Mouse (Mus musculus): ENCODE results near the gene Efr3b. TPM values are rescaled to one million over a fixed set of nuclear protein-coding genes. Genes with fewer than 3 reads are reported as not detected.

Efr3b gene
- polyA plus RNA-seq, 1 experiment from 2014 or later: 2.6 TPM

GRCm38 (mm10) chr12:4066681-4067459, 28.2 kb upstream of the Efr3b start:
- ATAC-seq: no peak
- no peaks in the 10 kb centered on the region for H3K9me3 ChIP-seq (ENCODE audit: control insufficient read depth, low read length)
- no peaks in the 10 kb centered on the region for H3K36me3 ChIP-seq (ENCODE audit: control insufficient read depth, insufficient read depth, low read length)
- 70% methylated on average over 6 of the region's 6 CpGs for WGBS
- H3K4me3 ChIP-seq (ENCODE audit: low read length): no peak overlapping the region
- H3K27ac ChIP-seq (ENCODE audit: low read length): no peak overlapping the region
- H3K4me2 ChIP-seq (ENCODE audit: low read depth, low read length): no peak overlapping the region
- H3K4me1 ChIP-seq (ENCODE audit: control insufficient read depth, insufficient read depth, low read length): no peaks in the 10 kb centered on the region
- H3K9ac ChIP-seq (ENCODE audit: low read depth, low read length): no peak overlapping the region
- no peaks in the 10 kb centered on the region for H3K27me3 ChIP-seq (replicated peaks; ENCODE audit: control insufficient read depth, insufficient read depth, low read length)

GRCm38 (mm10) chr12:4065944-4066343, 27.2 kb upstream of the Efr3b start:
- Histone ChIP-seq H3K4me2 (ENCODE audit: low read depth, low read length) (no peak overlapping the region), H3K4me3 (ENCODE audit: low read length) (no peak overlapping the region), H3K4me1 (ENCODE audit: control insufficient read depth, insufficient read depth, low read length) (no peaks in the 10 kb centered on the region), H3K36me3 (ENCODE audit: control insufficient read depth, insufficient read depth, low read length) (no peaks in the 10 kb centered on the region), H3K27ac (ENCODE audit: low read length) (no peak overlapping the region), H3K9ac (ENCODE audit: low read depth, low read length) (no peak overlapping the region), H3K27me3 (replicated peaks; ENCODE audit: control insufficient read depth, insufficient read depth, low read length) (no peaks in the 10 kb centered on the region), H3K9me3 (ENCODE audit: control insufficient read depth, low read length) (no peaks in the 10 kb centered on the region)
- 71% methylated on average over 8 of the region's 8 CpGs for WGBS
- no peak for ATAC-seq

- Histone ChIP-seq H3K9me3 (ENCODE audit: control insufficient read depth, low read length) (no peaks in the 10 kb centered on the region), H3K36me3 (ENCODE audit: control insufficient read depth, insufficient read depth, low read length) (no peaks in the 10 kb centered on the region), H3K4me2 (ENCODE audit: low read depth, low read length) (no peak overlapping the region), H3K27me3 (replicated peaks; ENCODE audit: control insufficient read depth, insufficient read depth, low read length) (no peaks in the 10 kb centered on the region), H3K27ac (ENCODE audit: low read length) (no peak overlapping the region), H3K4me1 (ENCODE audit: control insufficient read depth, insufficient read depth, low read length) (no peaks in the 10 kb centered on the region), H3K4me3 (ENCODE audit: low read length) (no peak overlapping the region), H3K9ac (ENCODE audit: low read depth, low read length) (no peak overlapping the region)
- 84% methylated on average over 2 of the region's 2 CpGs for WGBS
- no peak for ATAC-seq
Observed at GRCm38 (mm10) chr12:4065498-4065897, 26.8 kb upstream of the Efr3b start.

- Histone ChIP-seq H3K9me3 (ENCODE audit: control insufficient read depth, low read length) (no peaks in the 10 kb centered on the region), H3K36me3 (ENCODE audit: control insufficient read depth, insufficient read depth, low read length) (no peaks in the 10 kb centered on the region), H3K4me2 (ENCODE audit: low read depth, low read length) (no peak overlapping the region), H3K27ac (ENCODE audit: low read length) (no peak overlapping the region), H3K4me3 (ENCODE audit: low read length) (no peak overlapping the region), H3K27me3 (replicated peaks; ENCODE audit: control insufficient read depth, insufficient read depth, low read length) (no peaks in the 10 kb centered on the region), H3K4me1 (ENCODE audit: control insufficient read depth, insufficient read depth, low read length) (no peaks in the 10 kb centered on the region), H3K9ac (ENCODE audit: low read depth, low read length) (no peak overlapping the region)
- WGBS: 85% methylated on average over 4 of the region's 4 CpGs
- ATAC-seq: no peak
Observed at GRCm38 (mm10) chr12:4059683-4060082, 21.0 kb upstream of the Efr3b start.

- Histone ChIP-seq H3K27ac (ENCODE audit: low read length) (no peak overlapping the region), H3K4me3 (ENCODE audit: low read length) (no peak overlapping the region), H3K36me3 (ENCODE audit: control insufficient read depth, insufficient read depth, low read length) (no peaks in the 10 kb centered on the region), H3K9me3 (ENCODE audit: control insufficient read depth, low read length) (no peaks in the 10 kb centered on the region), H3K4me2 (ENCODE audit: low read depth, low read length) (no peak overlapping the region), H3K4me1 (ENCODE audit: control insufficient read depth, insufficient read depth, low read length) (no peaks in the 10 kb centered on the region), H3K9ac (ENCODE audit: low read depth, low read length) (no peak overlapping the region), H3K27me3 (replicated peaks; ENCODE audit: control insufficient read depth, insufficient read depth, low read length) (no peaks in the 10 kb centered on the region)
- WGBS: 75% methylated on average over 9 of the region's 9 CpGs
- ATAC-seq: no peak
Observed at GRCm38 (mm10) chr12:4058321-4058720, 19.6 kb upstream of the Efr3b start.

GRCm38 (mm10) chr12:4054845-4055244, 16.1 kb upstream of the Efr3b start:
- Histone ChIP-seq H3K36me3 (ENCODE audit: control insufficient read depth, insufficient read depth, low read length) (no peaks in the 10 kb centered on the region), H3K4me2 (ENCODE audit: low read depth, low read length) (no peak overlapping the region), H3K27me3 (replicated peaks; ENCODE audit: control insufficient read depth, insufficient read depth, low read length) (no peaks in the 10 kb centered on the region), H3K9me3 (ENCODE audit: control insufficient read depth, low read length) (no peaks in the 10 kb centered on the region), H3K4me3 (ENCODE audit: low read length) (no peak overlapping the region), H3K4me1 (ENCODE audit: control insufficient read depth, insufficient read depth, low read length) (no peaks in the 10 kb centered on the region), H3K9ac (ENCODE audit: low read depth, low read length) (no peak overlapping the region), H3K27ac (ENCODE audit: low read length) (no peak overlapping the region)
- WGBS: 32% methylated on average over 4 of the region's 4 CpGs
- no peak for ATAC-seq

GRCm38 (mm10) chr12:4053643-4054042, 14.9 kb upstream of the Efr3b start:
- Histone ChIP-seq H3K9ac (ENCODE audit: low read depth, low read length) (no peak overlapping the region), H3K4me2 (ENCODE audit: low read depth, low read length) (no peak overlapping the region), H3K27me3 (replicated peaks; ENCODE audit: control insufficient read depth, insufficient read depth, low read length) (no peaks in the 10 kb centered on the region), H3K4me3 (ENCODE audit: low read length) (no peak overlapping the region), H3K27ac (ENCODE audit: low read length) (no peak overlapping the region), H3K36me3 (ENCODE audit: control insufficient read depth, insufficient read depth, low read length) (no peaks in the 10 kb centered on the region), H3K9me3 (ENCODE audit: control insufficient read depth, low read length) (no peaks in the 10 kb centered on the region), H3K4me1 (ENCODE audit: control insufficient read depth, insufficient read depth, low read length) (no peaks in the 10 kb centered on the region)
- 73% methylated on average over 3 of the region's 3 CpGs for WGBS
- no peak for ATAC-seq

- ATAC-seq: no peak
- Histone ChIP-seq H3K27ac (ENCODE audit: low read length) (no peak overlapping the region), H3K9me3 (ENCODE audit: control insufficient read depth, low read length) (no peaks in the 10 kb centered on the region), H3K27me3 (replicated peaks; ENCODE audit: control insufficient read depth, insufficient read depth, low read length) (no peaks in the 10 kb centered on the region), H3K36me3 (ENCODE audit: control insufficient read depth, insufficient read depth, low read length) (no peaks in the 10 kb centered on the region), H3K4me1 (ENCODE audit: control insufficient read depth, insufficient read depth, low read length) (no peaks in the 10 kb centered on the region), H3K4me3 (ENCODE audit: low read length) (no peak overlapping the region), H3K9ac (ENCODE audit: low read depth, low read length) (no peak overlapping the region), H3K4me2 (ENCODE audit: low read depth, low read length) (no peak overlapping the region)
- 60% methylated on average over 9 of the region's 9 CpGs for WGBS
Observed at GRCm38 (mm10) chr12:4050861-4051425, 12.2 kb upstream of the Efr3b start.

GRCm38 (mm10) chr12:4048031-4048430, 9.3 kb upstream of the Efr3b start:
- H3K9ac ChIP-seq (ENCODE audit: low read depth, low read length): no peak overlapping the region
- H3K9me3 ChIP-seq (ENCODE audit: control insufficient read depth, low read length): no peaks in the 10 kb centered on the region
- ATAC-seq: no peak
- no peak overlapping the region for H3K4me2 ChIP-seq (ENCODE audit: low read depth, low read length)
- H3K4me3 ChIP-seq (ENCODE audit: low read length): no peak overlapping the region
- H3K4me1 ChIP-seq (ENCODE audit: control insufficient read depth, insufficient read depth, low read length): no peaks in the 10 kb centered on the region
- H3K27me3 ChIP-seq (replicated peaks; ENCODE audit: control insufficient read depth, insufficient read depth, low read length): no peaks in the 10 kb centered on the region
- H3K27ac ChIP-seq (ENCODE audit: low read length): no peak overlapping the region
- 61% methylated on average over 6 of the region's 6 CpGs for WGBS
- no peaks in the 10 kb centered on the region for H3K36me3 ChIP-seq (ENCODE audit: control insufficient read depth, insufficient read depth, low read length)
